25 mouse cellular contexts compared by ENCODE assay signal in genomic region chr2:46340694-46341093, GRCm38 (mm10).
DNase-seq lines count a peak whose midpoint lies in the region; ATAC-seq and TF ChIP-seq lines count a peak whose summit lies in the region.
"Had no signal": no experiment of that assay in that cellular context is flagged by ENCODE, and none has a peak within 500 bp of the region (broad histone marks: within the 10 kb centered on the region; RNA-seq: fewer than 3 reads in every experiment).

No protein-coding gene starts in this region.

- ATAC-seq in midbrain, embryonic 14.5 days (ENCODE audit: low FRiP score, low TSS enrichment) = no peak
- no peak for ATAC-seq in midbrain, embryonic 13.5 days
- ATAC-seq: forebrain, embryonic 14.5 days; forebrain, embryonic 16.5 days had no signal

- H3K36me3 ChIP-seq in midbrain, embryonic 14.5 days (ENCODE audit: control insufficient read depth, insufficient read depth, low read length) = no peaks in the 10 kb centered on the region
- no peaks in the 10 kb centered on the region for H3K36me3 ChIP-seq in midbrain, embryonic 13.5 days
- H3K36me3 ChIP-seq in MEL (ENCODE audit: control insufficient read depth in 1 of 2, insufficient read depth in 2 of 2, low read length in 2 of 2) = peaks cover 0 to 7% of the 10 kb centered on the region in 2 experiments; a peak in 2 of 4 replicates
- H3K36me3 ChIP-seq: embryonic facial prominence, embryonic 13.5 days; embryonic facial prominence, embryonic 15.5 days; forebrain, embryonic 10.5 days; forebrain, embryonic 12.5 days; G1E had no signal

- TF ChIP-seq RAD21 in MEL (IDR thresholded peaks at IDR 0.05; ENCODE audit: low read depth, low read length) = no peak

- no peak overlapping the region for H3K4me3 ChIP-seq in layer of hippocampus, adult 2 months
- no peak overlapping the region for H3K4me3 ChIP-seq in midbrain, embryonic 14.5 days (replicated peaks; ENCODE audit: low read depth, low read length)
- H3K4me3 ChIP-seq in midbrain, embryonic 13.5 days (replicated peaks) = no peak overlapping the region
- H3K4me3 ChIP-seq in MEL (ENCODE audit: control insufficient read depth in 1 of 2, insufficient read depth in 1 of 2, low read depth in 2 of 2, low read length in 2 of 2) = no peak overlapping the region
- no peak overlapping the region for H3K4me3 ChIP-seq in left cerebral cortex, adult 2 months
- H3K4me3 ChIP-seq: embryonic facial prominence, embryonic 13.5 days; embryonic facial prominence, embryonic 15.5 days; erythroblast, embryonic 14.5 days; forebrain, embryonic 10.5 days; forebrain, embryonic 12.5 days had no signal

- H3K9me3 ChIP-seq in midbrain, embryonic 14.5 days (ENCODE audit: control insufficient read depth, low read length) = no peaks in the 10 kb centered on the region
- H3K9me3 ChIP-seq in midbrain, embryonic 13.5 days = no peaks in the 10 kb centered on the region
- no peaks in the 10 kb centered on the region for H3K9me3 ChIP-seq in MEL (replicated peaks; ENCODE audit: insufficient read depth, low read length)
- H3K9me3 ChIP-seq: embryonic facial prominence, embryonic 13.5 days; embryonic facial prominence, embryonic 15.5 days; forebrain, embryonic 10.5 days; forebrain, embryonic 12.5 days; G1E had no signal

- H3K9ac ChIP-seq in midbrain, embryonic 14.5 days (replicated peaks; ENCODE audit: low read length) = no peak overlapping the region
- H3K9ac ChIP-seq in midbrain, embryonic 13.5 days (replicated peaks) = no peak overlapping the region
- no peak overlapping the region for H3K9ac ChIP-seq in MEL (ENCODE audit: control insufficient read depth, low read depth, low read length, poor library complexity, severe bottlenecking)
- H3K9ac ChIP-seq: embryonic facial prominence, embryonic 13.5 days; embryonic facial prominence, embryonic 15.5 days; forebrain, embryonic 12.5 days had no signal

- TF ChIP-seq CTCF in layer of hippocampus, adult 2 months (conservative IDR thresholded peaks at IDR 0.05) = no peak
- TF ChIP-seq CTCF in MEL (IDR thresholded peaks at IDR 0.05 in 2 of 3, conservative IDR thresholded peaks at IDR 0.05 in 1 of 3; ENCODE audit: control insufficient read depth in 1 of 3, insufficient read depth in 1 of 3, low read depth in 2 of 3, low read length in 3 of 3, poor library complexity in 1 of 3, severe bottlenecking in 1 of 3) = no peak
- TF ChIP-seq CTCF in left cerebral cortex, adult 2 months (IDR thresholded peaks at IDR 0.05) = no peak

- TF ChIP-seq POLR2A in MEL (IDR thresholded peaks at IDR 0.05; ENCODE audit: control insufficient read depth in 1 of 2, insufficient read depth in 1 of 2, low read depth in 1 of 2, low read length in 2 of 2, poor library complexity in 1 of 2) = no peak

- DNase-seq in layer of hippocampus, adult 2 months (ENCODE audit: low spot score in 2 of 2) = peak in 1 of 2 experiments; percentile 14
- DNase-seq in layer of hippocampus, postnatal 36 days = no peak
- DNase-seq in midbrain, embryonic 14.5 days = peak; percentile 35
- DNase-seq in MEL (ENCODE audit: low read depth, low spot score) = peak; percentile 47
- DNase-seq in gastrocnemius, postnatal 36 days = no peak
- DNase-seq in left cerebral cortex, adult 2 months (ENCODE audit: extremely low spot score in 1 of 2, low spot score in 2 of 2) = no peak
- DNase-seq: adrenal gland, adult 2 months; adrenal gland, postnatal 10 days; adrenal gland, postnatal 25 days; cerebellum, adult 11 months; cerebellum, adult 18-20 months; cerebellum, adult 8-10 months; cerebellum, adult 9-11 months; cerebellum, postnatal 14 days; cerebellum, postnatal 36 days; embryo, embryonic 11 days had no signal

- 56% methylated on average over 4 of the region's 4 CpGs for WGBS in midbrain, embryonic 14.5 days
- 74% methylated on average over 4 of the region's 4 CpGs for WGBS in midbrain, embryonic 13.5 days

- H3K27me3 ChIP-seq in midbrain, embryonic 14.5 days (ENCODE audit: control insufficient read depth, insufficient read depth, low read length) = no peaks in the 10 kb centered on the region
- H3K27me3 ChIP-seq in midbrain, embryonic 13.5 days = no peaks in the 10 kb centered on the region
- no peaks in the 10 kb centered on the region for H3K27me3 ChIP-seq in MEL (ENCODE audit: control insufficient read depth in 1 of 2, insufficient read depth in 2 of 2, low read length in 2 of 2)
- H3K27me3 ChIP-seq: embryonic facial prominence, embryonic 13.5 days; embryonic facial prominence, embryonic 15.5 days; forebrain, embryonic 12.5 days had no signal

- H3K4me2 ChIP-seq in midbrain, embryonic 14.5 days (ENCODE audit: low read length) = no peak overlapping the region
- no peak overlapping the region for H3K4me2 ChIP-seq in midbrain, embryonic 13.5 days (replicated peaks)
- H3K4me2 ChIP-seq: embryonic facial prominence, embryonic 13.5 days; embryonic facial prominence, embryonic 15.5 days; forebrain, embryonic 12.5 days had no signal

- no peaks in the 10 kb centered on the region for H3K4me1 ChIP-seq in midbrain, embryonic 14.5 days (ENCODE audit: control insufficient read depth, insufficient read depth, low read length)
- 0 out of 2 replicates have a peak, but pooled peaks cover 3% of the 10 kb centered on the region for H3K4me1 ChIP-seq in midbrain, embryonic 13.5 days (replicated peaks)
- peaks cover 0 to 4% of the 10 kb centered on the region in 2 experiments; a peak in 2 of 4 replicates for H3K4me1 ChIP-seq in MEL (ENCODE audit: control insufficient read depth in 1 of 2, insufficient read depth in 2 of 2, low read length in 2 of 2)
- H3K4me1 ChIP-seq: embryonic facial prominence, embryonic 13.5 days; embryonic facial prominence, embryonic 15.5 days; forebrain, embryonic 10.5 days; forebrain, embryonic 12.5 days had no signal

- H3K79me2 ChIP-seq in MEL (ENCODE audit: control insufficient read depth, insufficient read depth, low read length, poor library complexity) = no peaks in the 10 kb centered on the region

- TF ChIP-seq EP300 in MEL (IDR thresholded peaks at IDR 0.05; ENCODE audit: low read depth in 1 of 2, low read length in 2 of 2) = peak; percentile 44 to 52; a peak in 3 of 4 replicates

- intact Hi-C loops in gastrocnemius, postnatal 36 days (cut with DNase I) = no loop called here
- intact Hi-C loops in left cerebral cortex, adult 2 months (cut with DNase I) = no loop called here

- H3K27ac ChIP-seq in layer of hippocampus, adult 2 months = peak overlapping the region; percentile 61
- H3K27ac ChIP-seq in midbrain, embryonic 14.5 days (replicated peaks; ENCODE audit: low read depth, low read length) = no peak overlapping the region
- H3K27ac ChIP-seq in midbrain, embryonic 13.5 days = no peak overlapping the region
- H3K27ac ChIP-seq in MEL (ENCODE audit: control insufficient read depth, low read depth, low read length) = no peak overlapping the region
- H3K27ac ChIP-seq in left cerebral cortex, adult 2 months = no peak overlapping the region
- H3K27ac ChIP-seq: embryonic facial prominence, embryonic 13.5 days; embryonic facial prominence, embryonic 15.5 days; forebrain, embryonic 10.5 days; forebrain, embryonic 12.5 days had no signal

TF ChIP-seq in MEL, 35 proteins besides CTCF, POLR2A, EP300 and RAD21:
- TF ChIP-seq GATA1 (IDR thresholded peaks at IDR 0.05; ENCODE audit: low read depth, low read length) (peak; percentile 49), E2F4 (IDR thresholded peaks at IDR 0.05; ENCODE audit: borderline replicate concordance, low read depth, low read length) (no peak), TCF12 (IDR thresholded peaks at IDR 0.05; ENCODE audit: low read depth, low read length) (peak; percentile 60; the same call in 1 of the 2 replicates)
TF ChIP-seq in MEL: peak in this region for 2.

Comparison
In these comparisons a context has a peak if more than half of its experiments do, and no peak if none do; other contexts are left out.
1. DNase-seq: peak in midbrain, embryonic 14.5 days (single experiment) and MEL (single experiment); none in layer of hippocampus, postnatal 36 days (0 of 2), gastrocnemius, postnatal 36 days (0 of 2) and left cerebral cortex, adult 2 months (0 of 2).